Mouse (Mus musculus): Measurements from ENCODE around the gene Zfp62. TPM values are rescaled to one million over a fixed set of nuclear protein-coding genes. Genes with fewer than 3 reads are reported as not detected.

Zfp62 gene
- polyA plus RNA-seq (2017; shearing (Covaris generic)) = 78.7 TPM

DNA sequence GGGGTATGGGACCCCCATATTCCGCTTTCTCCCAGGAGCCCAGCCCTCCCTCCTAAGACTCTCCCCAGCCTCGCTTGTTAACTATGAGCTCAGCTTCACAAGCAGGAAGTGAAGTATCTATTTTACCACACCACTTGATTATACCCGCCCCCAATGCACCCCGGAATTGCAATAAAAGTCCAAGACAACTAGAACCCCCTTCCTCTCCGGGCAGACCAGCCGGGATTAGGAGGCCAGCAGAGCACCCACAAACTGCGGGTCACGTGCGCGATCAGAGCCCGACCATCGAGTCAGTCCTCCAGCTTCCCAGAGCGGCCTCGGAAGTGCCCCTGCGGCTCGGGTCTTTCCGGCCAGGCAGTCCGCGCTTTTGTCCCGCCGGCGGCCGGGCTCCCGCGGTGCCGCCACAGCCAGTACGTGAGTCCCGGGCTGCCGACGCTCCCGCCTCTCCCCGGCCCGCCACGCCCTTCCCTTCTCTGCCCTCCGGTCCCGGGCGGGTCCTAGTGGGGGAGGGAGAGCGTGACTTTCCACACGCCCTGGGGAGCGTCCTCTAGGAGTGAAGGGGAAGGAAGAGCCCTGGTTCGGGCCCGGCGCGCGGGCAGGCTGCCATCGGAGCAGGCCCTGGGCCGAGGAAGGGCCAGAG is at the start of gene Zfp62:
TSS of gene Zfp62 (plus strand) at position 164 of the 640 bp plus-strand sequence.

DNA sequence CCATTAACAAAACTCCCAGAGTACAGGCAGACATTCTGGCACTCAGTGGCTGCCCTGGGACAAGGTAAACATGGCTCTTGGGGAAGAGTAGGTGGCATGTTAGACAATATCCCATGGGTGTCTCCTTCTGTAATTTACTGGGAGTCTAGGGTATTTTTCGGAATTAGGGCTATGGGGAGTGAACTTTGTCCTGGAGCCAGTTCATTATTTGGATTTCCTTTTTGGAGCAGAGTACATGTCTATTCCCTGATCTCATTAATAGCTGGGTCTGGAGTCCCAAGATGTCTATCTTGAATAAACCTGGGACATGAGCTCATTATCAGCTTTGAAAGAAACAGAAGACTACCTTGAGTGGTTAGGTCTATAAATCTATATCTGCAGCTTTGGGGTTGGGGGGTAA is 49.0 kb upstream of the Zfp62 start, which contains the start of gene Olfr1394:
TSS of gene Olfr1394 (plus strand) at position 301 of the 400 bp plus-strand sequence.

DNA sequence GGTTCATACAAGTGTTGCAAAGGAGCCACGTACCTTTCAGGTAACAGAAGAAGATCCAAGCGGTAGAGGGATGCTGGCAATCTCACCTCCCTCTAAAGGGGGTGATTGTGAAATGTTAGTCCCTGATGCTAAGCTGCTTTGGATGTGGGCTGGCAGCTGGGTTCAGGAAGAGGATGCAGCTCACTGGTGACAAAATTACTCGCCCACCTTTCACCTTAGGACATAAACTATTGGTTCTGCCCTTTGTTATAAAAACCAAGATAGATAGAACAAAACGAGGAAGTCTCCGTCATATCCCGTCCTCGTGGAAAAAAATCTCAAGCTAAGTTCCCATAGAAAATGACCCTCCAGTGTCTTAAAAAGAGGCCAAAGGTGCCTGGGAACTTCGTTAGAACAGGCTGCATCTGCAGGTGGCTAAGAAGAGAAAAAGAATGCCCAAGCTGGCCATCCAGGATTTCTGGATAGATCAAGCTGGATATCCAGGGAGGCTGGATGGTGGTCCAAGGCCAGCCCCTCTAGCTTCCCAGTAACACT is 16.1 kb upstream of the Zfp62 start, which contains the start of gene Btnl9:
TSS of gene Btnl9 (minus strand) at position 205 of the 534 bp plus-strand sequence.

DNA sequence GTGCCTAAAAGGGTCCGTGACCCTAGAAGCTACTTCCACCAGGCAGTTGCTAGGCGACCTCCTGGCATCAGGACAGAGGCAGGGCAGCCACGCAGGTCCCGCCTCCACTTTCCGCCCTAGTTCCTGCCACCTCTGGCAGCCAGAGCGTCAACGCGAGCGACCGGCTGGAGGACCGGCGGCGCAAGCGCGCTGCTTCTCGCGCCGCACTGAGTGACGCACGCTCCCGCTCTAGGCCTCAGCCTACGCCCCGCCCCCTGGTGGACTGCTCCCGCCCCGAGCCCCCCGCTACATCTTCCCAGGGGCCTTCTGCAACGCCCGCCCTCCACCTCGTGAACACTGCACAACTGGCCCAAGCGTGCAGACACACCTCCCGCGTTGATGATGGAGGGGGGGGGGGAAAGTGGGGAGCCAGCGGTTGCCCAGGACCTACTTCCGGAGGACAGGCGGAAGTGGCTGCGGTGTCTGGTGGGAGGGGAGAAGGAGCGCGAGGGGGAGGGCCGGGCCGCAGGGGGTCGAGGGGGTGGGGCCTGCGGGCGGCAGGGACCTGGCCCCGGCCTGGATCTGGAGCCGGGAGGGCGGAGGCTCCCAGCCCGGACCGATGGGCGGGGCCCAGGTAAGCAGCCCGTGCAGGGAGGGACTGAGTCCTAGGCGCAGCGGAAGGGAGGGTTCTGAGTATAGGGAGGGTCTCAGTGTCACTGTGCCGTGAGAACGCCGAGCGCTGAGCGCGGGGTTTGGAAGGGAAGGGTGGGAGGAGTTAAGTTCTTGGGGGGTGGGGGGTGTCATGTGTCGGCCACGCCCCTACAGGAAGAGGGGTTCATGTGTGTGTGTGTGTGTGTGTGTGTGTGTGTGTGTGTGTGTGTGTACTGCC is 40.9 kb downstream of the Zfp62 start, which contains the start of gene Mgat1:
TSS of gene Mgat1 (plus strand) at position 465 of the 868 bp plus-strand sequence.

Other genes with a start within 250 kb of the Zfp62 start
- gene Olfr56, start 224.4 kb upstream of the Zfp62 start, polyA plus RNA-seq (2017; shearing (Covaris generic)) = 0.68 TPM
- gene 9930111J21Rik1, start 223.9 kb upstream of the Zfp62 start, polyA plus RNA-seq (2017; shearing (Covaris generic)) = 291 TPM
- 10.5 TPM for gene Gm12185, start 211.1 kb upstream of the Zfp62 start, polyA plus RNA-seq (2017; shearing (Covaris generic))
- gene Tgtp1, start 209.1 kb upstream of the Zfp62 start, polyA plus RNA-seq (2017; shearing (Covaris generic)) = 270 TPM
- gene 9930111J21Rik2, start 152.1 kb upstream of the Zfp62 start, polyA plus RNA-seq (2017; shearing (Covaris generic)) = 168 TPM
- gene Tgtp2, start 139.1 kb upstream of the Zfp62 start, polyA plus RNA-seq (2017; shearing (Covaris generic)) = 375 TPM
- gene Ifi47, start 126.7 kb upstream of the Zfp62 start, polyA plus RNA-seq (2017; shearing (Covaris generic)) = 613 TPM
- gene Olfr1396, start 88.4 kb upstream of the Zfp62 start, polyA plus RNA-seq (2017; shearing (Covaris generic)) = not detected
- not detected for gene Olfr1395, start 61.0 kb upstream of the Zfp62 start, polyA plus RNA-seq (2017; shearing (Covaris generic))
- not detected for gene Olfr1394, start 48.9 kb upstream of the Zfp62 start, polyA plus RNA-seq (2017; shearing (Covaris generic))
- gene Btnl9, start 16.1 kb upstream of the Zfp62 start, polyA plus RNA-seq (2017; shearing (Covaris generic)) = not detected
- 128 TPM for gene Mgat1, start 40.9 kb downstream of the Zfp62 start, polyA plus RNA-seq (2017; shearing (Covaris generic))
- not detected for gene Olfr1393, start 75.0 kb downstream of the Zfp62 start, polyA plus RNA-seq (2017; shearing (Covaris generic))
- gene Olfr1392, start 82.0 kb downstream of the Zfp62 start, polyA plus RNA-seq (2017; shearing (Covaris generic)) = not detected
- not detected for gene Olfr10, start 101.4 kb downstream of the Zfp62 start, polyA plus RNA-seq (2017; shearing (Covaris generic))
- gene Olfr1391, start 119.5 kb downstream of the Zfp62 start, polyA plus RNA-seq (2017; shearing (Covaris generic)) = not detected
- not detected for gene Olfr1390, start 131.9 kb downstream of the Zfp62 start, polyA plus RNA-seq (2017; shearing (Covaris generic))
- not detected for gene Olfr1389, start 219.8 kb downstream of the Zfp62 start, polyA plus RNA-seq (2017; shearing (Covaris generic))
- gene Olfr1388, start 233.3 kb downstream of the Zfp62 start, polyA plus RNA-seq (2017; shearing (Covaris generic)) = 0.09 TPM